Mouse (Mus musculus) embryonic stem cell, embryonic (primary cell): ENCODE results near the gene Lair1.
"Not testable (repeated sequence)": the region's sequence is repeated elsewhere in the genome, so short reads cannot be mapped to it uniquely, and the experiment has no call there.

Experiments used
- CTCF ChIA-PET, 4 experiments: fragments of 300-600 bp in 2 of 4; fragments of 350-600 bp in 2 of 4; sonication (Branson Sonifier 250); formaldehyde crosslinking; loops; one replicate each; lab custom pipeline; 2022; ENCODE audit warnings: inconsistent platforms in 2 of 4; lab: Charles Lee
- POLR2A ChIA-PET, 4 experiments: fragments of 300-600 bp in 2 of 4; fragments of 350-600 bp in 2 of 4; sonication (Branson Sonifier 250); formaldehyde crosslinking; loops; one replicate each; lab custom pipeline; 2022; ENCODE audit warnings: antibody characterized with exemption in 4 of 4, inconsistent platforms in 1 of 4; lab: Charles Lee

The Lair1 gene

DNA sequence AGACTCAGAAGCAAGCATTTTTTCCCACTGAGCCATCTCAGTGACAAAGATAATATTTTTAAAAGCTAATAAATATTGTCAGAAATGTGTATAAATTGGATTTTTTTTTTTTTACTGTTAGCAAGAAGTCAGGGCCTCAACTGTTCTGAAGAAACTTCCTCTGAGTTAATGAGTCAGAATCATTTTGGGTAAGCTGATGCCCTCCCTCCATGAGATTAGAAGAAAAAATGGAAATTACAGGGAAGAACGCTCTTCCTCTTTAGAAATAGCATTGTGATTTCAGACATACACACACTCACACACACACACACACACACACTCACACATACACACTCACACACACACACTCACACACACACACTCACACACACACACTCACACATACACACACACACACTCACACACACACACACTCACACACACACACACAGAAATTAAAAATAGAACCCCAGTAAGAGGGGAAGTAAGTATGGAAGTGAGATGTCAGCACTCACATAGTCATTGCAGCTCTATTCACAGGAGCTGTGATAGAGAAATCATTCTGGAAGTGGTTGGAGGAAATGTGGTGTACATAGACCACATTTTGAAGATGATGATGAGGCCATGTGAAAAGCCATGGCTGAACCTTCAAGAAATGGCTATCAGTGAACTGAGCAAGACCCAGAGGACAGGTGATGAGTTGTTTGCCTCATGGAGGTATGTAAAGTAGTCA, 866 bp upstream of the Lair1 start:
- ChIA-PET CTCF (interaction anchor here in 1 of 4 experiments (0.6 kb wide), 1 partner anchor 67 kb away, joined by 4 read pairs; no protein-coding TSS in a partner anchor), POLR2A (interaction anchor here in 1 of 4 experiments (0.7 kb wide), 1 partner anchor 34 kb away, joined by 9 read pairs; no protein-coding TSS in a partner anchor)

DNA sequence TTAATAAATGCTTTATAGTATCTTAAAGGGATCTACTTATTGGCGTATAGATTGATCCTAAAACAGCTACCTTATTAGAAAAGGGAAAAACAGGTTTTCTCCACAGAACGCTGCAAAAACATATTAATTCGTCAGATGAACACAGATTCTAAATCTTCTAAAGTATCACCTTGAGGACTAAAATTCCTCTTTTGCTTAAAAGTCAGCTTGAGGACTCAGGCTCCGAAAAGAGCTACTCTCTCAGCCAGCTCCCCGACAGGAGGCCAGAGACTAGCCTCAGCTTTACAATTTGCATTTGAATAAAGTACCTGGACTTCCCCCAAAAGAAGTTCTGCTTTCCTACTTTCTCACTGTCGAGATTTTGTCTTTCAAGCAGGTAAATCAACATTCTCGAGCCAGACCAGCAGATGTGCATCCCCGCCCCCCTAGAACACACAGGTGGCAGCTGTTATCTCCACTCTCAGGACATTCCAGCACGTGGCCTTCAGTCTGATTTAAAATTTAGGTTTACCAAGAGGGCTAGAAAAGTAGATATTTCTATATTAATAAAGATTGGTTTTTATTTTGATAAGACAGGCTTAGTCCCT, 2.3 kb downstream of the Lair1 start:
- POLR2A ChIA-PET, CTCF ChIA-PET: not testable (repeated sequence)

DNA sequence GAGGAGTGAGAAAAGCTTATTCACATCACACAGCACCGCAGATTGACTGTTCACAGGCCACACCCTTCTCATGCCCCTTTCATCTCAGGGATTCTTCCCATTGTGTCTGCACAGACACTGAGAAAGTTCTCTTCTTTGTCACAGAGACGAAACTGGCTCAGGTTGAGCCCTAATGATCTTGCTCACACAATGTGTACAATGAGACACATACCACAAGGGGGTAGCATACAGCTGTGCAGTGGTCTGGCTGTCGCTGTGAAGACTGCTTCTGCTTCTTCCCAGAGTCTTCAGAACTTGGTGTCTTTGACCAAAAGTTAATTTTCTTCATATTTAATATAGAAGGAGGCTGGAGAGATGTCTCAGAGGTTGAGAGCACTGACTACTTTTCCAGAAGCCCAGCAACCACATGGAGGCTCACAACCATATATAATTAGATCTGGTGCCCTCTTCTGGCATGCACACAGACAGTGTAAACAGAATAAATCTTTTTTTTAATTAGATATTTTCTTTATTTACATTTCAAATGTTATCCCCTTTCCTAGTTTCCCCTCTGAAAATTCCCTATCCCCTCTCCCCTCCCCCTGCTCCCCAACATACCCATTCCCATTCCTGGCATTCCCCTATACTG, 36.1 kb downstream of the Lair1 start:
- POLR2A ChIA-PET: interaction anchor here in 2 of 4 experiments (1.2 to 1.6 kb wide), 3 partner anchors 98 to 334 kb away, joined by 3 to 5 read pairs (median 4); partner anchors contain the start of genes Leng8 (in 1 of the 2), Mboat7 (in 1 of the 2) and Tsen34 (in 1 of the 2)
- CTCF ChIA-PET: interaction anchor here (0.8 to 1.6 kb wide), 7 partner anchors 33 to 497 kb away, joined by 3 to 6 read pairs (median 3); no protein-coding TSS in a partner anchor

DNA sequence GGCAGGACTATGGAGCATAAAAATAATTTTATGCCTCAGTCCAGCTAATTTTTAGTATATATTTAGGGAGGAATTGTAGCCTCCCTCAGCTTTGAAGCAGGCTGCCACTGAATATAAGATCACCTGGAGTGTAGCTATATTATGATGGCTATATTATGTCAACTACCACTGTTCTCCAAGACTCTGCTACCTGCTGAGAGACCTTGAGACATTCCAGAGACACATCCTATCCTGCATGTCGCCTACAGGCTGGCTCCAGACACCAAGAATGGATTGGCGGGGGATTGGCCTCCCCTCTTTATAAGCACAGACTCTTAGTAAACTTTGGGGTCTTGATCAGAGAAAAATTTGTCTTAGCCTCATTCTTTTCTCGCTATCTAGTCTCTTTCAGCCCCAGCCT, 58.4 kb downstream of the Lair1 start:
- POLR2A ChIA-PET: interaction anchor here in 2 of 4 experiments (1.0 to 1.3 kb wide), 3 partner anchors 311 to 339 kb away, joined by 3 to 9 read pairs (median 5); partner anchors contain the start of genes Mboat7 (in 2 of the 2), Tsen34 (in 2 of the 2) and Leng1 (in 1 of the 2)
- CTCF ChIA-PET: not testable (repeated sequence)

DNA sequence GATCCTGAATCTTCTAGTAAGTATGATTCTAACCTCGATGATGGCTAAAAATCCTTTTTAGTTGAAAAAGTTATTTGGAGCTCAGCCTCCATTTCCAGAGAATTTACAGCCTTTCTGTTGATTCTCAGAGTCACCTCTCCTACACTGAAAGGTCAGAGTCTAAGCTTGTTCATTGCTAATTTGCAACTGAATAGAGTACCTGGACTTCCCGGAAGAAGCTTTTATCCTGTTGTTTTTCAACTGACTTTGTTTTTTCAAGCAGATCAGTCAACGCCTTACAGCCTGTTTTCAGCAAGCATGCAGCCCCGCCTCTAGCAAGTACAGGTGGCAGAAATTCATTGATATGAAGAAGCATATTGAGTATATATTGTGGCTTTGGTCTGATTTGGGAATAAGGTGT, 59.0 kb downstream of the Lair1 start:
- CTCF ChIA-PET: interaction anchor here in 1 of 4 experiments (0.6 kb wide), 1 partner anchor 10 kb away, joined by 3 read pairs; no protein-coding TSS in a partner anchor
- POLR2A ChIA-PET: interaction anchor here in 3 of 4 experiments (0.7 to 1.3 kb wide), 6 partner anchors 22 to 339 kb away, joined by 3 to 9 read pairs (median 4); partner anchors contain the start of genes Mboat7 (in 2 of the 3), Tsen34 (in 2 of the 3) and Leng1 (in 1 of the 3)

DNA sequence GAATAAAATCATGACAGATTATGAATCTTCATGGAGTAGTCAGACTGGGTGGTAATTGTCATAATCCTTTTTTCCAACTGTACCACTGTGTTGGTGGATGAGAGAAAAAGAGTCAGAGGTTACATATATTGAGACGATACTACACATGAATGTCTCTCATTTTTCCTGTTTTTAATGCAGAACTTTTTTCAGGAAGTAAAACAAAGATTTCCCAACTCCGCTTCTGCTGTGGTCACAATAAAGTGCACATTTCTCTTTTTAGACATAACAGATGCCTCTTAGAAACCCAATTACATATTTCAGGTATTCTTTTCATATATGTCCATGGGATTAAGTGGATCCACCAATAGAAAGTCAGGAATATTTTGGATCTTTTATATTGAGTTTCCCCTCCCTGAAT, 101.0 kb downstream of the Lair1 start:
- CTCF ChIA-PET: interaction anchor here in 1 of 4 experiments (0.9 kb wide), 1 partner anchor 546 kb away, joined by 3 read pairs; no protein-coding TSS in a partner anchor

GRCm38 (mm10) chr7:3957387-3957786, 105.6 kb downstream of the Lair1 start:
- POLR2A ChIA-PET: no interaction called here
- CTCF ChIA-PET: no interaction called here

More for the DNA sequence above, 101.0 kb downstream of the Lair1 start:
- POLR2A ChIA-PET: no interaction called here
